Mouse (Mus musculus): ENCODE data around the gene Plscr2. TPM values are rescaled to one million over a fixed set of nuclear protein-coding genes. Genes with fewer than 3 reads are reported as not detected.
A peak's percentile ranks its signal among the peaks of the same experiment; 100 is the strongest.

The Plscr2 gene
- polyA plus RNA-seq (2014; fragmentation: Nextera tagmentation; extraction: Ambion mirVana): 0.71 and 1.4 TPM in 2 replicates

- no peak within 1 kb of the TSS for H3K4me3 ChIP-seq (ENCODE audit: low read depth, low read length)
- no peak for DNase-seq (ENCODE audit: low spot score)
- no peak within 1 kb of the TSS for H3K27ac ChIP-seq (ENCODE audit: low read depth, low read length)
- no peaks in the 10 kb centered on the region for H3K36me3 ChIP-seq (ENCODE audit: control insufficient read depth, insufficient read depth, low read length)
- no peak within 1 kb of the TSS for H3K9ac ChIP-seq (ENCODE audit: low read depth, low read length)
- no peak within 1 kb of the TSS for H3K4me2 ChIP-seq (replicated peaks; ENCODE audit: low read depth, low read length)
- no peaks in the 10 kb centered on the region for H3K27me3 ChIP-seq (ENCODE audit: control insufficient read depth, insufficient read depth, low read length)
- no peaks in the 10 kb centered on the region for H3K4me1 ChIP-seq (replicated peaks; ENCODE audit: control insufficient read depth, insufficient read depth, low read length)
- no peaks in the 10 kb centered on the region for H3K9me3 ChIP-seq (ENCODE audit: control insufficient read depth, low read length)
- no peak for ATAC-seq (ENCODE audit: low FRiP score)
- WGBS: 70% methylated on average over 9 of the region's 9 CpGs
Measured at GRCm38 (mm10) chr9:92275486-92276207, at the start of gene Plscr2. Gene Plscr2, plus strand, starts transcription at chr9:92275602.

GRCm38 (mm10) chr9:92226127-92226655 lies 49.2 kb upstream of the Plscr2 start:
- Histone ChIP-seq H3K36me3 (ENCODE audit: control insufficient read depth, insufficient read depth, low read length) (no peaks in the 10 kb centered on the region), H3K27me3 (ENCODE audit: control insufficient read depth, insufficient read depth, low read length) (no peaks in the 10 kb centered on the region), H3K4me3 (ENCODE audit: low read depth, low read length) (no peak overlapping the region), H3K27ac (ENCODE audit: low read depth, low read length) (no peak overlapping the region), H3K4me1 (replicated peaks; ENCODE audit: control insufficient read depth, insufficient read depth, low read length) (no peaks in the 10 kb centered on the region), H3K4me2 (replicated peaks; ENCODE audit: low read depth, low read length) (no peak overlapping the region), H3K9ac (ENCODE audit: low read depth, low read length) (no peak overlapping the region), H3K9me3 (ENCODE audit: control insufficient read depth, low read length) (no peaks in the 10 kb centered on the region)
- 88% methylated on average over 3 of the region's 3 CpGs for WGBS
- DNase-seq (ENCODE audit: low spot score): no peak
- no peak for ATAC-seq (ENCODE audit: low FRiP score)

- Histone ChIP-seq H3K36me3 (ENCODE audit: control insufficient read depth, insufficient read depth, low read length) (no peaks in the 10 kb centered on the region), H3K9me3 (ENCODE audit: control insufficient read depth, low read length) (no peaks in the 10 kb centered on the region), H3K27ac (ENCODE audit: low read depth, low read length) (no peak overlapping the region), H3K4me1 (replicated peaks; ENCODE audit: control insufficient read depth, insufficient read depth, low read length) (no peaks in the 10 kb centered on the region), H3K27me3 (ENCODE audit: control insufficient read depth, insufficient read depth, low read length) (no peaks in the 10 kb centered on the region), H3K4me3 (ENCODE audit: low read depth, low read length) (no peak overlapping the region), H3K9ac (ENCODE audit: low read depth, low read length) (no peak overlapping the region), H3K4me2 (replicated peaks; ENCODE audit: low read depth, low read length) (no peak overlapping the region)
- DNase-seq (ENCODE audit: low spot score) (no peak), ATAC-seq (ENCODE audit: low FRiP score) (no peak)
- WGBS: 91% methylated on average over 3 of the region's 3 CpGs
Measured at GRCm38 (mm10) chr9:92226795-92227194, 48.6 kb upstream of the Plscr2 start.

- no peak overlapping the region for H3K27ac ChIP-seq (ENCODE audit: low read depth, low read length)
- H3K27me3 ChIP-seq (ENCODE audit: control insufficient read depth, insufficient read depth, low read length): no peaks in the 10 kb centered on the region
- no peak overlapping the region for H3K4me2 ChIP-seq (replicated peaks; ENCODE audit: low read depth, low read length)
- no peak overlapping the region for H3K9ac ChIP-seq (ENCODE audit: low read depth, low read length)
- no peak overlapping the region for H3K4me3 ChIP-seq (ENCODE audit: low read depth, low read length)
- no peaks in the 10 kb centered on the region for H3K4me1 ChIP-seq (replicated peaks; ENCODE audit: control insufficient read depth, insufficient read depth, low read length)
- WGBS: 91% methylated on average over 16 of the region's 16 CpGs
- ATAC-seq (ENCODE audit: low FRiP score) (no peak), DNase-seq (ENCODE audit: low spot score) (no peak)
- no peaks in the 10 kb centered on the region for H3K36me3 ChIP-seq (ENCODE audit: control insufficient read depth, insufficient read depth, low read length)
- H3K9me3 ChIP-seq (ENCODE audit: control insufficient read depth, low read length): no peaks in the 10 kb centered on the region
Measured at GRCm38 (mm10) chr9:92228867-92229832, 46.3 kb upstream of the Plscr2 start.

- ATAC-seq (ENCODE audit: low FRiP score): no peak
- H3K27me3 ChIP-seq (ENCODE audit: control insufficient read depth, insufficient read depth, low read length): no peaks in the 10 kb centered on the region
- H3K36me3 ChIP-seq (ENCODE audit: control insufficient read depth, insufficient read depth, low read length): no peaks in the 10 kb centered on the region
- no peak for DNase-seq (ENCODE audit: low spot score)
- no peak overlapping the region for H3K27ac ChIP-seq (ENCODE audit: low read depth, low read length)
- H3K4me1 ChIP-seq (replicated peaks; ENCODE audit: control insufficient read depth, insufficient read depth, low read length): no peaks in the 10 kb centered on the region
- no peaks in the 10 kb centered on the region for H3K9me3 ChIP-seq (ENCODE audit: control insufficient read depth, low read length)
- H3K9ac ChIP-seq (ENCODE audit: low read depth, low read length): no peak overlapping the region
- WGBS: 75% methylated on average over 2 of the region's 2 CpGs
- H3K4me3 ChIP-seq (ENCODE audit: low read depth, low read length): no peak overlapping the region
- H3K4me2 ChIP-seq (replicated peaks; ENCODE audit: low read depth, low read length): no peak overlapping the region
Measured at GRCm38 (mm10) chr9:92229833-92230205, 45.6 kb upstream of the Plscr2 start.

- WGBS: 88% methylated on average over 11 of the region's 11 CpGs
- no peak overlapping the region for H3K9ac ChIP-seq (ENCODE audit: low read depth, low read length)
- H3K36me3 ChIP-seq (ENCODE audit: control insufficient read depth, insufficient read depth, low read length): no peaks in the 10 kb centered on the region
- H3K4me3 ChIP-seq (ENCODE audit: low read depth, low read length): no peak overlapping the region
- H3K4me2 ChIP-seq (replicated peaks; ENCODE audit: low read depth, low read length): no peak overlapping the region
- DNase-seq (ENCODE audit: low spot score) (no peak), ATAC-seq (ENCODE audit: low FRiP score) (no peak)
- no peaks in the 10 kb centered on the region for H3K27me3 ChIP-seq (ENCODE audit: control insufficient read depth, insufficient read depth, low read length)
- no peaks in the 10 kb centered on the region for H3K4me1 ChIP-seq (replicated peaks; ENCODE audit: control insufficient read depth, insufficient read depth, low read length)
- no peak overlapping the region for H3K27ac ChIP-seq (ENCODE audit: low read depth, low read length)
- H3K9me3 ChIP-seq (ENCODE audit: control insufficient read depth, low read length): no peaks in the 10 kb centered on the region
Measured at GRCm38 (mm10) chr9:92234901-92235458, 40.4 kb upstream of the Plscr2 start.

- H3K27ac ChIP-seq (ENCODE audit: low read depth, low read length): no peak overlapping the region
- ATAC-seq (ENCODE audit: low FRiP score) (no peak), DNase-seq (ENCODE audit: low spot score) (no peak)
- H3K27me3 ChIP-seq (ENCODE audit: control insufficient read depth, insufficient read depth, low read length): no peaks in the 10 kb centered on the region
- 84% methylated on average over 7 of the region's 7 CpGs for WGBS
- H3K4me1 ChIP-seq (replicated peaks; ENCODE audit: control insufficient read depth, insufficient read depth, low read length): no peaks in the 10 kb centered on the region
- no peak overlapping the region for H3K4me3 ChIP-seq (ENCODE audit: low read depth, low read length)
- no peaks in the 10 kb centered on the region for H3K36me3 ChIP-seq (ENCODE audit: control insufficient read depth, insufficient read depth, low read length)
- H3K9ac ChIP-seq (ENCODE audit: low read depth, low read length): no peak overlapping the region
- H3K4me2 ChIP-seq (replicated peaks; ENCODE audit: low read depth, low read length): no peak overlapping the region
- no peaks in the 10 kb centered on the region for H3K9me3 ChIP-seq (ENCODE audit: control insufficient read depth, low read length)
Measured at GRCm38 (mm10) chr9:92248773-92249446, 26.5 kb upstream of the Plscr2 start.

GRCm38 (mm10) chr9:92249447-92249852 lies 26.0 kb upstream of the Plscr2 start, which contains the start of gene Plscr1:
Gene Plscr1, plus strand, starts transcription at chr9:92249750.
- peak within 1 kb of the TSS; percentile 64 for H3K4me3 ChIP-seq (ENCODE audit: low read depth, low read length)
- H3K27ac ChIP-seq (ENCODE audit: low read depth, low read length): peak within 1 kb of the TSS; percentile 59
- H3K4me2 ChIP-seq (replicated peaks; ENCODE audit: low read depth, low read length): peak within 1 kb of the TSS; percentile 63
- ATAC-seq (ENCODE audit: low FRiP score) (no peak), DNase-seq (ENCODE audit: low spot score) (no peak)
- no peaks in the 10 kb centered on the region for H3K4me1 ChIP-seq (replicated peaks; ENCODE audit: control insufficient read depth, insufficient read depth, low read length)
- WGBS: 38% methylated on average over 7 of the region's 7 CpGs
- peak within 1 kb of the TSS; percentile 80 for H3K9ac ChIP-seq (ENCODE audit: low read depth, low read length)
- H3K36me3 ChIP-seq (ENCODE audit: control insufficient read depth, insufficient read depth, low read length): no peaks in the 10 kb centered on the region
- H3K9me3 ChIP-seq (ENCODE audit: control insufficient read depth, low read length): no peaks in the 10 kb centered on the region
- no peaks in the 10 kb centered on the region for H3K27me3 ChIP-seq (ENCODE audit: control insufficient read depth, insufficient read depth, low read length)

Measured in hindbrain, embryonic 11.5 days (tissue).